Mouse (Mus musculus) bone marrow macrophage, adult 2 months (primary cell): ENCODE data around the gene A330070K13Rik.

Experiments
- CTCF ChIP-seq: IDR thresholded peaks from 2 replicates; pipeline ENCODE4 v1.5.1; 2012; ENCODE audit warnings: low read depth, mild to moderate bottlenecking, low read length, moderate library complexity
- POLR2A ChIP-seq: IDR thresholded peaks from 2 replicates; pipeline ENCODE4 v1.6.1; 2012; ENCODE audit warnings: mild to moderate bottlenecking, low read depth, low read length, borderline replicate concordance

GRCm38 (mm10) chr5:130395142-130395541 lies 10.7 kb upstream of the A330070K13Rik start:
- TF ChIP-seq CTCF, result no peak
- no peak for TF ChIP-seq POLR2A
